Mouse (Mus musculus) kidney, adult 2 months (tissue): ENCODE data around the gene Gm45716.

ENCODE experiments used
- CTCF ChIP-seq: fragments of 200-500 bp; conservative IDR thresholded peaks from 2 replicates; pipeline ENCODE4 v1.5.1; 2011; ENCODE audit warnings: low read depth, mild to moderate bottlenecking, control low read depth, low read length, moderate library complexity, mixed read lengths; ENCODE audit not compliant: insufficient read depth, insufficient read length
- POLR2A ChIP-seq: fragments of 200-500 bp; IDR thresholded peaks from one replicate; pipeline ENCODE4 v1.6.1; 2011; ENCODE audit warnings: low read depth, low read length, control low read depth

GRCm38 (mm10) chr11:90275663-90276062, 88.2 kb downstream of the Gm45716 start:
- TF ChIP-seq POLR2A = no peak
- no peak for TF ChIP-seq CTCF
